Mouse (Mus musculus) neutrophil, adult 5-6 weeks (primary cell): ENCODE results near the gene Stx3. TPM values are rescaled to one million over a fixed set of nuclear protein-coding genes. Genes with fewer than 3 reads are reported as not detected.

Experiments
- ATAC-seq: fragments of 151-379, 151-347 bp; 2 replicates; pipeline ENCODE4 v1.8.0; 2017; ENCODE audit warnings: mild to moderate bottlenecking, moderate TSS enrichment; ENCODE audit not compliant: insufficient number of reproducible peaks, poor library complexity, low FRiP score, severe bottlenecking; ENCODE audit errors: extremely low read depth
- total RNA-seq: library from RNA; stranded (forward); fragments of 200-1000 nt; gene quantifications from 2 replicates; pipeline ENCODE4 v1.2.3, GENCODE M21; 2017

Stx3 gene
- total RNA-seq: 3.3 and 4.4 TPM in 2 replicates

GRCm38 (mm10) chr19:11819143-11819700 is at the start of gene Stx3:
Stx3 (minus strand) TSS chr19:11819403.
- no peak for ATAC-seq

GRCm38 (mm10) chr19:11867837-11868236 is 48.6 kb upstream of the Stx3 start:
- no peak for ATAC-seq

GRCm38 (mm10) chr19:11860966-11861365 is 41.8 kb upstream of the Stx3 start, which contains the start of gene Olfr1418:
Olfr1418 (minus strand) TSS chr19:11861066.
- no peak for ATAC-seq

- no peak for ATAC-seq
These were observed 37.3 kb upstream of the Stx3 start for GRCm38 (mm10) chr19:11856506-11856905.

- ATAC-seq: no peak
These were observed 35.6 kb upstream of the Stx3 start for GRCm38 (mm10) chr19:11854821-11855220.

- no peak for ATAC-seq
These were observed 33.4 kb upstream of the Stx3 start for GRCm38 (mm10) chr19:11852652-11853051.

GRCm38 (mm10) chr19:11846333-11846732 is 27.1 kb upstream of the Stx3 start:
- ATAC-seq: no peak

GRCm38 (mm10) chr19:11839119-11839518 is 19.9 kb upstream of the Stx3 start, which contains the start of gene Olfr1417:
Olfr1417 (minus strand) TSS chr19:11839219.
- no peak for ATAC-seq

GRCm38 (mm10) chr19:11823346-11824065 is 4.3 kb upstream of the Stx3 start:
- no peak for ATAC-seq

- no peak for ATAC-seq
These were observed 1.0 kb upstream of the Stx3 start for GRCm38 (mm10) chr19:11820211-11820610.

GRCm38 (mm10) chr19:11819800-11820199 is 597 bp upstream of the Stx3 start:
- peak; percentile 45; the same call in 1 of the 2 replicates for ATAC-seq

- peak; percentile 5; the same call in 1 of the 2 replicates for ATAC-seq
These were observed 732 bp downstream of the Stx3 start for GRCm38 (mm10) chr19:11818199-11819142.

- no peak for ATAC-seq
These were observed 1.6 kb downstream of the Stx3 start for GRCm38 (mm10) chr19:11817586-11817985.

- no peak for ATAC-seq
These were observed 2.5 kb downstream of the Stx3 start for GRCm38 (mm10) chr19:11816706-11817105.

GRCm38 (mm10) chr19:11814742-11815333 is 4.4 kb downstream of the Stx3 start:
- ATAC-seq: no peak

GRCm38 (mm10) chr19:11813649-11814048 is 5.6 kb downstream of the Stx3 start:
- ATAC-seq: no peak

GRCm38 (mm10) chr19:11813136-11813535 is 6.1 kb downstream of the Stx3 start:
- no peak for ATAC-seq

- ATAC-seq: no peak
These were observed 7.4 kb downstream of the Stx3 start for GRCm38 (mm10) chr19:11811688-11812365.

GRCm38 (mm10) chr19:11810856-11811255 is 8.3 kb downstream of the Stx3 start:
- ATAC-seq: no peak
